ENCODE assay signal across 18 mouse cellular contexts in genomic region chr6:131339309-131339708, GRCm38 (mm10). TPM values are rescaled to one million over a fixed set of nuclear protein-coding genes. Genes with fewer than 3 reads are reported as not detected.
"Had no signal": no experiment of that assay in that cellular context is flagged by ENCODE, and none has a peak within 500 bp of the region (broad histone marks: within the 10 kb centered on the region; RNA-seq: fewer than 3 reads in every experiment).

No protein-coding gene starts in this region.

- H3K9me3 ChIP-seq: liver, embryonic 13.5 days; neural tube, embryonic 15.5 days; stomach, embryonic 15.5 days had no signal

- H3K4me1 ChIP-seq: liver, embryonic 13.5 days; neural tube, embryonic 12.5 days; neural tube, embryonic 15.5 days; stomach, embryonic 15.5 days had no signal

- H3K27me3 ChIP-seq: liver, embryonic 13.5 days; neural tube, embryonic 12.5 days; neural tube, embryonic 15.5 days; stomach, embryonic 15.5 days had no signal

- H3K36me3 ChIP-seq: liver, embryonic 13.5 days; neural tube, embryonic 12.5 days; neural tube, embryonic 15.5 days; stomach, embryonic 15.5 days had no signal

- DNase-seq: kidney, adult 11 months; kidney, adult 8-10 months; kidney, postnatal 14 days; layer of hippocampus, postnatal 36 days; liver, embryonic 13.5 days; lung, adult 2 months; lung, postnatal 14 days; lung, postnatal 4 days; midbrain, embryonic 14.5 days; retina, postnatal 1 day; thymus, adult 2 months; thymus, postnatal 36 days had no signal

- H3K4me2 ChIP-seq: liver, embryonic 13.5 days; midbrain, embryonic 11.5 days; neural tube, embryonic 12.5 days; neural tube, embryonic 15.5 days; stomach, embryonic 15.5 days had no signal

- H3K4me3 ChIP-seq: left cerebral cortex, adult 2 months; liver, embryonic 13.5 days; neural tube, embryonic 12.5 days; neural tube, embryonic 15.5 days; stomach, embryonic 15.5 days had no signal

- H3K9ac ChIP-seq: liver, embryonic 13.5 days; neural tube, embryonic 12.5 days; neural tube, embryonic 15.5 days; stomach, embryonic 15.5 days had no signal

- H3K27ac ChIP-seq: left cerebral cortex, adult 2 months; liver, embryonic 13.5 days; neural tube, embryonic 12.5 days; neural tube, embryonic 15.5 days; stomach, embryonic 15.5 days had no signal

RNA-seq across cellular contexts. Expression of gene Styk1, which starts 14.1 kb away (rescaled TPM):
- total RNA-seq: liver, adult 2 months had no signal
- polyA plus RNA-seq: liver, adult 2 months had no signal
